Mouse (Mus musculus) frontal cortex, postnatal 14 days (tissue): ENCODE measurements around the gene Macrod1.

Experiments used
- DNase-seq, 2 experiments: peaks; one replicate each; pipeline ENCODE4 v3.0.0; 2022; ENCODE audit warnings: low spot score in 2 of 2

The Macrod1 gene

GRCm38 (mm10) chr19:7171447-7171846 is 114.8 kb downstream of the Macrod1 start:
- no peak for DNase-seq

- peak in 1 of 2 experiments; percentile 58 for DNase-seq
Measured at GRCm38 (mm10) chr19:7172051-7172866, 115.6 kb downstream of the Macrod1 start.

- DNase-seq = no peak
Measured at GRCm38 (mm10) chr19:7176041-7176696, 119.6 kb downstream of the Macrod1 start.

GRCm38 (mm10) chr19:7177804-7178511 is 121.3 kb downstream of the Macrod1 start:
- DNase-seq = no peak

GRCm38 (mm10) chr19:7178841-7179452 is 122.3 kb downstream of the Macrod1 start:
- DNase-seq = no peak

- DNase-seq = no peak
Measured at GRCm38 (mm10) chr19:7180756-7181405, 124.3 kb downstream of the Macrod1 start.

GRCm38 (mm10) chr19:7181496-7181895 is 124.9 kb downstream of the Macrod1 start:
- no peak for DNase-seq

GRCm38 (mm10) chr19:7182273-7182949 is 125.8 kb downstream of the Macrod1 start:
- peak; percentile 69 to 71 for DNase-seq

GRCm38 (mm10) chr19:7183419-7183818 is 126.8 kb downstream of the Macrod1 start:
- DNase-seq = no peak

- DNase-seq = no peak
Measured at GRCm38 (mm10) chr19:7185059-7185458, 128.4 kb downstream of the Macrod1 start.

- no peak for DNase-seq
Measured at GRCm38 (mm10) chr19:7185715-7186291, 129.2 kb downstream of the Macrod1 start.

GRCm38 (mm10) chr19:7187157-7187556 is 130.5 kb downstream of the Macrod1 start:
- no peak for DNase-seq

GRCm38 (mm10) chr19:7189026-7189425 is 132.4 kb downstream of the Macrod1 start:
- no peak for DNase-seq

GRCm38 (mm10) chr19:7190986-7191385 is 134.4 kb downstream of the Macrod1 start:
- no peak for DNase-seq

- DNase-seq = no peak
Measured at GRCm38 (mm10) chr19:7191639-7192038, 135.0 kb downstream of the Macrod1 start.

- no peak for DNase-seq
Measured at GRCm38 (mm10) chr19:7192561-7192967, 136.0 kb downstream of the Macrod1 start.

GRCm38 (mm10) chr19:7195900-7196728 is 139.5 kb downstream of the Macrod1 start:
- peak in 1 of 2 experiments; percentile 51 for DNase-seq

- no peak for DNase-seq
Measured at GRCm38 (mm10) chr19:7196741-7197270, 140.2 kb downstream of the Macrod1 start.

GRCm38 (mm10) chr19:7197445-7197844 is 140.8 kb downstream of the Macrod1 start:
- no peak for DNase-seq
